10 mouse cellular contexts compared by ENCODE assay signal in genomic region chr2:140497688-140498087, GRCm38 (mm10).
DNase-seq lines count a peak whose midpoint lies in the region; ATAC-seq lines count a peak whose summit lies in the region.
"Had no signal": no experiment of that assay in that cellular context is flagged by ENCODE, and none has a peak within 500 bp of the region (broad histone marks: within the 10 kb centered on the region; RNA-seq: fewer than 3 reads in every experiment).

No protein-coding gene starts in this region.

- ATAC-seq in frontal cortex, adult (ENCODE audit: low TSS enrichment): peak; percentile 82
- ATAC-seq in monocyte, adult 5-6 weeks (replicated peaks; ENCODE audit: insufficient number of reproducible peaks, low FRiP score, low TSS enrichment, poor library complexity, severe bottlenecking): no peak
- ATAC-seq: inflammation-experienced regulatory T-cells, adult 6 months had no signal

- DNase-seq in frontal cortex, postnatal 25 days (ENCODE audit: low spot score in 2 of 2): no peak
- peak; percentile 2 for DNase-seq in lung, postnatal 36 days
- no peak for DNase-seq in lung, adult 18-20 months
- DNase-seq in fibroblast of lung, adult 2 months (ENCODE audit: low read depth): peak; percentile 36
- DNase-seq in right cerebral cortex, postnatal 36 days (ENCODE audit: low spot score in 2 of 2): peak; percentile 44 to 56
- no peak for DNase-seq in gastrocnemius, adult 8-10 months (ENCODE audit: low spot score in 2 of 2)
- DNase-seq: gastrocnemius, adult 2 months had no signal

Comparison
In these comparisons a context has a peak if more than half of its experiments do, and no peak if none do; other contexts are left out.
1. DNase-seq: peak in lung, postnatal 36 days (single experiment), fibroblast of lung, adult 2 months (single experiment) and right cerebral cortex, postnatal 36 days (2 of 2); none in frontal cortex, postnatal 25 days (0 of 2), lung, adult 18-20 months (0 of 2) and gastrocnemius, adult 8-10 months (0 of 2).